Mouse (Mus musculus) liver, adult 2 months (tissue): ENCODE results near the gene Hsp90ab1. TPM values are rescaled to one million over a fixed set of nuclear protein-coding genes. Genes with fewer than 3 reads are reported as not detected.

Experiments used
- DNase-seq: peaks from one replicate; pipeline ENCODE4 v3.0.0-alpha.2; 2011; ENCODE audit warnings: low read depth, low spot score; ENCODE audit errors: extremely low read depth
- H3K27ac ChIP-seq: fragments of 200-500 bp; replicated peaks from 2 replicates; pipeline ENCODE4 v1.5.1; 2012; ENCODE audit warnings: low read depth, mild to moderate bottlenecking, control low read depth, inconsistent platforms, low read length; ENCODE audit not compliant: insufficient read depth
- H3K27me3 ChIP-seq: fragments of 200-500 bp; 2 replicates; pipeline ENCODE4 v1.6.1; 2012; ENCODE audit warnings: mild to moderate bottlenecking, moderate library complexity, low read length, inconsistent platforms; ENCODE audit not compliant: control insufficient read depth, insufficient read depth
- H3K36me3 ChIP-seq: fragments of 200-500 bp; 2 replicates; pipeline ENCODE4 v1.6.1; 2012; ENCODE audit warnings: low read length, inconsistent platforms; ENCODE audit not compliant: control insufficient read depth, insufficient read depth
- H3K4me1 ChIP-seq: fragments of 200-500 bp; 2 replicates; pipeline ENCODE4 v1.6.1; 2011; ENCODE audit warnings: low read length; ENCODE audit not compliant: control insufficient read depth, insufficient read depth
- H3K4me3 ChIP-seq: fragments of 200-500 bp; 2 replicates; pipeline ENCODE4 v1.5.1; 2011; ENCODE audit warnings: low read depth, mild to moderate bottlenecking, control low read depth, low read length, moderate library complexity; ENCODE audit not compliant: insufficient read depth
- H3K79me2 ChIP-seq: fragments of 200-500 bp; 2 replicates; pipeline ENCODE4 v1.6.1; 2012; ENCODE audit warnings: inconsistent platforms, mild to moderate bottlenecking, low read length, moderate library complexity; ENCODE audit not compliant: control insufficient read depth, insufficient read depth
- H3K9ac ChIP-seq: fragments of 200-500 bp; 2 replicates; pipeline ENCODE4 v1.6.1; 2012; ENCODE audit warnings: low read depth, mild to moderate bottlenecking, control low read depth, inconsistent platforms, low read length
- CTCF ChIP-seq: fragments of 200-500 bp; IDR thresholded peaks from 2 replicates; pipeline ENCODE4 v1.5.1; 2011; ENCODE audit warnings: low read depth, low read length, control low read depth
- POLR2A ChIP-seq: fragments of 200-500 bp; IDR thresholded peaks from 2 replicates; pipeline ENCODE4 v1.6.1; 2011; ENCODE audit warnings: low read length, control low read depth; ENCODE audit not compliant: insufficient read depth; ENCODE audit errors: extremely low read depth
- WGBS: fragments of 180-500 bp; shearing (Covaris S2); methylation state at CpG from one replicate; pipeline ENCODE4 v1.1.7; 2018; 5-methylcytosine and 5-hydroxymethylcytosine counted together
- polyA plus RNA-seq: library from polyadenylated mRNA; depleted of rRNA; stranded (reverse); fragments of >200 nt; gene quantifications from 2 replicates; pipeline ENCODE4 v1.2.3, GENCODE M21; 2012
- total RNA-seq: library from RNA; depleted of rRNA; stranded (reverse); fragments of >200 nt; gene quantifications from 2 replicates; pipeline ENCODE4 v1.2.3, GENCODE M21; 2014

Gene Hsp90ab1
- total and polyA plus RNA-seq, 2 experiments: 226 to 248 TPM

GRCm38 (mm10) chr17:45547461-45548190, 25.4 kb downstream of the Hsp90ab1 start:
- 65% methylated on average over 5 of the region's 5 CpGs for WGBS
- no peak for DNase-seq
- Histone ChIP-seq H3K27ac (no peak overlapping the region), H3K79me2 (no peaks in the 10 kb centered on the region), H3K27me3 (peaks cover 39% of the 10 kb centered on the region), H3K4me3 (no peak overlapping the region), H3K36me3 (no peaks in the 10 kb centered on the region), H3K4me1 (no peaks in the 10 kb centered on the region), H3K9ac (no peak overlapping the region)
- TF ChIP-seq CTCF: no peak
- no peak for TF ChIP-seq POLR2A

- H3K36me3 ChIP-seq: no peaks in the 10 kb centered on the region
- H3K27ac ChIP-seq: no peak overlapping the region
- no peak for DNase-seq
- peaks cover 42% of the 10 kb centered on the region for H3K27me3 ChIP-seq
- H3K4me1 ChIP-seq: no peaks in the 10 kb centered on the region
- H3K4me3 ChIP-seq: no peak overlapping the region
- WGBS: 73% methylated on average over 16 of the region's 16 CpGs
- TF ChIP-seq CTCF: no peak
- TF ChIP-seq POLR2A: no peak
- no peaks in the 10 kb centered on the region for H3K79me2 ChIP-seq
- no peak overlapping the region for H3K9ac ChIP-seq
Observed at GRCm38 (mm10) chr17:45546941-45547340, 26.1 kb downstream of the Hsp90ab1 start.

- no peak for TF ChIP-seq POLR2A
- TF ChIP-seq CTCF: no peak
- WGBS: 5% methylated on average over 74 of the region's 74 CpGs
- Histone ChIP-seq H3K27ac (no peak overlapping the region), H3K4me3 (no peak overlapping the region), H3K79me2 (no peaks in the 10 kb centered on the region), H3K9ac (no peak overlapping the region), H3K4me1 (no peaks in the 10 kb centered on the region), H3K27me3 (peaks cover 44% of the 10 kb centered on the region), H3K36me3 (no peaks in the 10 kb centered on the region)
- no peak for DNase-seq
Observed at GRCm38 (mm10) chr17:45545278-45545961, 27.7 kb downstream of the Hsp90ab1 start.

- no peaks in the 10 kb centered on the region for H3K79me2 ChIP-seq
- no peaks in the 10 kb centered on the region for H3K36me3 ChIP-seq
- DNase-seq: no peak
- H3K4me1 ChIP-seq: no peaks in the 10 kb centered on the region
- no peak overlapping the region for H3K4me3 ChIP-seq
- 2% methylated on average over 46 of the region's 46 CpGs for WGBS
- TF ChIP-seq CTCF (no peak), POLR2A (no peak)
- H3K27me3 ChIP-seq: peaks cover 44% of the 10 kb centered on the region
- no peak overlapping the region for H3K27ac ChIP-seq
- no peak overlapping the region for H3K9ac ChIP-seq
Observed at GRCm38 (mm10) chr17:45544873-45545277, 28.2 kb downstream of the Hsp90ab1 start.

- Histone ChIP-seq H3K4me1 (no peaks in the 10 kb centered on the region), H3K27me3 (peaks cover 44% of the 10 kb centered on the region), H3K9ac (no peak overlapping the region), H3K36me3 (no peaks in the 10 kb centered on the region), H3K27ac (no peak overlapping the region), H3K4me3 (no peak overlapping the region), H3K79me2 (no peaks in the 10 kb centered on the region)
- 8% methylated on average over 24 of the region's 24 CpGs for WGBS
- TF ChIP-seq POLR2A: no peak
- no peak for TF ChIP-seq CTCF
- DNase-seq: no peak
Observed at GRCm38 (mm10) chr17:45544001-45544872, 28.8 kb downstream of the Hsp90ab1 start.
